Mouse (Mus musculus) midbrain, postnatal 0 days (tissue): ENCODE data around the gene Fmo5. TPM values are rescaled to one million over a fixed set of nuclear protein-coding genes. Genes with fewer than 3 reads are reported as not detected.

Source experiments
- ATAC-seq: fragments of 200-750 bp; cut with Nextera tagmentation; 2 replicates; pipeline ENCODE4 v1.8.0; 2017; ENCODE audit warnings: moderate number of reproducible peaks, mild to moderate bottlenecking, moderate TSS enrichment, moderate library complexity; ENCODE audit not compliant: low FRiP score
- DNase-seq: peaks from one replicate; pipeline ENCODE4 v3.0.0-alpha.2; 2015; ENCODE audit warnings: low spot score
- H3K27ac ChIP-seq: fragments of 300-500 bp; sonication (generic); 2 replicates; pipeline ENCODE4 v1.5.1; 2014; ENCODE audit warnings: low read depth, mild to moderate bottlenecking, low read length, mixed read lengths
- H3K27me3 ChIP-seq: fragments of 300-500 bp; sonication (generic); 2 replicates; pipeline ENCODE4 v1.6.1; 2014; ENCODE audit warnings: low read length, control low read depth, mixed read lengths; ENCODE audit not compliant: insufficient read depth
- H3K36me3 ChIP-seq: fragments of 300-500 bp; sonication (generic); 2 replicates; pipeline ENCODE4 v1.6.1; 2014; ENCODE audit warnings: low read length, control low read depth, mixed read lengths; ENCODE audit not compliant: insufficient read depth
- H3K4me1 ChIP-seq: fragments of 300-500 bp; sonication (generic); 2 replicates; pipeline ENCODE4 v1.6.1; 2014; ENCODE audit warnings: mild to moderate bottlenecking, control low read depth, antibody characterized with exemption, low read length, mixed read lengths; ENCODE audit not compliant: insufficient read depth
- H3K4me2 ChIP-seq: fragments of 300-500 bp; sonication (generic); 2 replicates; pipeline ENCODE4 v1.6.1; 2014; ENCODE audit warnings: low read depth, mild to moderate bottlenecking, low read length, mixed read lengths; ENCODE audit not compliant: poor library complexity, severe bottlenecking
- H3K4me3 ChIP-seq: fragments of 300-500 bp; sonication (generic); 2 replicates; pipeline ENCODE4 v1.5.1; 2014; ENCODE audit warnings: low read depth, mild to moderate bottlenecking, low read length, moderate library complexity
- H3K9ac ChIP-seq: fragments of 300-500 bp; sonication (generic); replicated peaks from 2 replicates; pipeline ENCODE4 v1.6.1; 2014; ENCODE audit warnings: mild to moderate bottlenecking, low read length, moderate library complexity, mixed read lengths; ENCODE audit not compliant: poor library complexity, severe bottlenecking
- H3K9me3 ChIP-seq: fragments of 300-500 bp; sonication (generic); 2 replicates; pipeline ENCODE4 v1.6.1; 2016; ENCODE audit warnings: low read length, control low read depth
- CTCF ChIP-seq: IDR thresholded peaks from 2 replicates; pipeline ENCODE4 v1.5.1; 2016; ENCODE audit warnings: antibody characterized with exemption, mild to moderate bottlenecking
- WGBS: fragments of 180-500 bp; shearing (Covaris S2); extraction: QIAGEN DNeasy Blood & Tissue Kit; methylation state at CpG from one replicate; pipeline ENCODE4 v1.1.7; 2014; 5-methylcytosine and 5-hydroxymethylcytosine counted together
- polyA plus RNA-seq: library from polyadenylated mRNA; unstranded; fragments of >200 nt; fragmentation: Nextera tagmentation; extraction: Ambion mirVana; gene quantifications from 2 replicates; pipeline ENCODE4 v1.2.1, GENCODE M21; 2015
- total RNA-seq: library from RNA; depleted of rRNA; stranded (reverse); fragments of >200 nt; gene quantifications from 2 replicates; pipeline ENCODE4 v1.2.3, GENCODE M21; 2014

Gene Fmo5
- total and polyA plus RNA-seq, 2 experiments from 2014 or later = 0.38 to 0.60 TPM

- WGBS = 97% methylated on average over 3 of the region's 3 CpGs
- Histone ChIP-seq H3K27ac (no peak overlapping the region), H3K9me3 (no peaks in the 10 kb centered on the region), H3K36me3 (no peaks in the 10 kb centered on the region), H3K4me1 (peaks cover 9% of the 10 kb centered on the region; the same call in 1 of the 2 replicates), H3K9ac (no peak overlapping the region), H3K4me3 (no peak overlapping the region), H3K4me2 (no peak overlapping the region), H3K27me3 (no peaks in the 10 kb centered on the region)
- ATAC-seq (no peak), DNase-seq (no peak)
- TF ChIP-seq CTCF = no peak
These were observed 49.8 kb downstream of the Fmo5 start for GRCm38 (mm10) chr3:97678416-97678815.

DNA sequence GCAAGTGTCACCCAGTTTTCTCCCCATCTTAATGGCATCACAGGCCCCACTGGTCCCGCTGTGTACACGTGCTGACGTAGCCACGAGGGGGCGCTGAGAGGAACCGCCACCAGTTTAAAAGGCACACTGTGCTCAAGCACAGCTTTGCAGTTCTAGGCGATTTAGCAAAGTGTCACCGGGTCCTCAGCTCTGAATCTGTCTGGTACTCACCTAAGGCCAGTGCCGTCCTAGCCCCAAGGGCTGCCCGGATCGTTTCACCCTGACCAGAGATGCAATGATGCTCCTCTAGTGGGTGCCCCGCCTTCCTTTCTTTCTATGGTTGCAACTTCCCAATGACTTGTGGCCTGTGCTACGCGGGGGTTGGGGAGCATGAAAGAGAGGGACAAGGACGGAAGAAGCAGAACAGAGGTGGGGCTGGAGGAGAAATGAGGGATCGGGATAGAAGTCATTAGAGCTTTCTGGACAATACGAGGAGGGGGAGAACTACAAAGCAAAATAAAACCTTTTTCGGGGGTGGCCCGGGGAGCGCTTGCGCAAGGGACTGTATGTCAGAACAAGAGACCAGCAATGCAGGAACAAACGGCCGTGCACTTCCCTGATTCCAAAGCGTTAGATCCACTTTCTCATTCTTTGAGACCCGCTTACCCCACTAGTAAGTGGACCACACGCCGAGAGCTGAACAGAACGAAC is 52.2 kb downstream of the Fmo5 start:
- peak; percentile 64 for DNase-seq
- Histone ChIP-seq H3K36me3 (no peaks in the 10 kb centered on the region), H3K4me1 (peaks cover 9% of the 10 kb centered on the region; the same call in 1 of the 2 replicates), H3K9me3 (no peaks in the 10 kb centered on the region), H3K4me2 (peak overlapping the region; percentile 61), H3K4me3 (peak overlapping the region; percentile 37), H3K9ac (peak overlapping the region; percentile 47), H3K27me3 (no peaks in the 10 kb centered on the region), H3K27ac (peak overlapping the region; percentile 47; the same call in 1 of the 2 replicates)
- WGBS = 3% methylated on average over 28 of the region's 28 CpGs
- peak; percentile 81 for TF ChIP-seq CTCF
- ATAC-seq = peak; percentile 66

DNA sequence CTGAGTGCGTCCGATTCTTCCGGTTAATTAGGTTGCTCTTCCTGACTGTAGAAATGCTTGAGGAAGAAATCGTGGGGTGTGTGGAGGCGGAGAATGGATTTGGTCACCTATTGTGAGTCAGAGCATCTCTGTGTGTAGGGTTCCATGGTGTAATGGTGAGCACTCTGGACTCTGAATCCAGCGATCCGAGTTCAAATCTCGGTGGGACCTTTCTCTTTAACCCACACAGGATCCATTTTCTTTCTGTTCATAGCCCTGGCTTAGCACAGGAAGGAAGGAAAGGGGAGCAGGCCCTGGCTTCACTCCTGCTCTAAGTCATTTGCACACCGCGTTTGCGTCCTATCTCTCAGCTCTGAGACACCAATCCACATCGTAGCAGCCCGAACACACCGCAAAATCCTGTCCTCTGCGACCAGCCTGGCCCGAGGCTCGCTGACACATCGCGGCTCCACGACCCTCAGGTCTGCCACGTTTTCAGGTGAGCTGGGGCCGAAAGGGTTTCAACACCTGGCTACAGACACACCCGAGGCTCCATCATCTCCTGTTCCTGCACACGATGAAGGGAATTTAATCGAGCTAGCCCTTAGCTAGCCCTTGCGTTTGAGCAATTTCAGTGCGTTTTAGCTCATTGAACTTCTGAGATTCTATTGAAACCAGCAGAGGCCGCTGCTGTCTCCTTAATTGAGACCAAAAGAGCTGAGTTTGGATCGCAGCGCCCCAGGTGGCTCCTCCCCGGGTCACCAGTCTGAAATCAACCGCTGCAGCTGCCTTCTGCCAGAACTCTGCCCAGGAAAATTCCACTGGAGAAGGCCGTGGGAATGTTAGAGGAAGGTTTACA is 52.9 kb downstream of the Fmo5 start:
- H3K9me3 ChIP-seq = no peaks in the 10 kb centered on the region
- no peaks in the 10 kb centered on the region for H3K36me3 ChIP-seq
- peak overlapping the region; percentile 58 for H3K27ac ChIP-seq
- H3K4me1 ChIP-seq = peaks cover 9% of the 10 kb centered on the region; the same call in 1 of the 2 replicates
- H3K4me2 ChIP-seq = peak overlapping the region; percentile 61
- peak overlapping the region; percentile 37 for H3K4me3 ChIP-seq
- TF ChIP-seq CTCF = peak; percentile 78
- H3K9ac ChIP-seq = peak overlapping the region; percentile 47
- WGBS = 1% methylated on average over 33 of the region's 33 CpGs
- DNase-seq (peak; percentile 85), ATAC-seq (peak; percentile 82)
- no peaks in the 10 kb centered on the region for H3K27me3 ChIP-seq

DNA sequence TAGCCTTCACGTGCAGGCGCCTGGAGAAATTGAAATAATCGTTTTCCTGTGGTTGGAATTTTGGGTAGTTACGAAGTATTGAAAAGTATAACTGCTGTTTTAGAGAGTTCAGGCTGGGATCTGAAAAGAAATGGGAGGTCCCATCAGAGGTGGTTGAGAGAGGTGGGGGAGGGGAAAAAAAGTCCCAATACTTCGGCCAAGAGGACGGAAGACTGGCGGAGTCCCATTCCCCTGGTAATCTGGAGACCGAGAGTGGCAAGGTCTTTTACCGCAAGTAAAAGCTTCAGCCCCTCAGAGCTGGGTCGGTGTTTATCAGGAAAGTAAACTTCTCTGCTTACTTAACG is 53.5 kb downstream of the Fmo5 start:
- 2% methylated on average over 11 of the region's 11 CpGs for WGBS
- DNase-seq (no peak), ATAC-seq (no peak)
- H3K9ac ChIP-seq = no peak overlapping the region
- peaks cover 9% of the 10 kb centered on the region; the same call in 1 of the 2 replicates for H3K4me1 ChIP-seq
- no peaks in the 10 kb centered on the region for H3K27me3 ChIP-seq
- no peaks in the 10 kb centered on the region for H3K9me3 ChIP-seq
- TF ChIP-seq CTCF = no peak
- H3K27ac ChIP-seq = no peak overlapping the region
- H3K36me3 ChIP-seq = no peaks in the 10 kb centered on the region
- H3K4me3 ChIP-seq = peak overlapping the region; percentile 37
- peak overlapping the region; percentile 61 for H3K4me2 ChIP-seq

DNA sequence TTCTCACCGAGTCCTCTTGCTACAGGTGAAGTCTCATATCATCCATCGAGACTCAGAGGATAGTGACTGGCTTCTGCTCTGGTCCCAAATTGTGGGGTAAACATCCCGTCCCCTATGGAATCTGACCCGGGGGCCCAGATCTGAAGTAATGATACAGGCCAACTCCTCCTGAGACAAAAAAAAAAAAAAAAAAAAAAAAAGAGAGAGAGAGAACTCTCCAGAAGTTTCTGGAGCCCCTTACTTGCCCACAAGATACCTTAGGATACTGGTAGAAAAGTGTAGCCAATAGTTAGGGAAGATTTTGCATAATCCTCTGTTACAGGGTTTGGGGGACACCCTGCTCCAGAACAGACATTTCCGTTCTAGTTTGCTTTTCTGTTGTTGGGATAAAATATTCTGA is 54.0 kb downstream of the Fmo5 start:
- Histone ChIP-seq H3K4me3 (peak overlapping the region; percentile 37; the same call in 1 of the 2 replicates), H3K4me2 (peak overlapping the region; percentile 61), H3K27me3 (no peaks in the 10 kb centered on the region), H3K9ac (no peak overlapping the region), H3K4me1 (peaks cover 9% of the 10 kb centered on the region; the same call in 1 of the 2 replicates), H3K9me3 (no peaks in the 10 kb centered on the region), H3K36me3 (no peaks in the 10 kb centered on the region), H3K27ac (no peak overlapping the region)
- TF ChIP-seq CTCF = no peak
- ATAC-seq = no peak
- 27% methylated on average over 5 of the region's 5 CpGs for whole genome bisulfite sequencing
- no peak for DNase-seq
